Mouse (Mus musculus): ENCODE results near the gene Hsph1. TPM values are rescaled to one million over a fixed set of nuclear protein-coding genes. Genes with fewer than 3 reads are reported as not detected.

The Hsph1 gene
- 144 TPM in 2 replicates for polyA plus RNA-seq (2014; fragmentation: Nextera tagmentation; extraction: Ambion mirVana)

GRCm38 (mm10) chr5:149636075-149636920 is at the start of gene Hsph1:
Gene Hsph1, minus strand, starts transcription at chr5:149636376.
- Histone ChIP-seq H3K9me3 (ENCODE audit: control insufficient read depth, low read length) (no peaks in the 10 kb centered on the region), H3K4me1 (replicated peaks; ENCODE audit: control insufficient read depth, insufficient read depth, low read length) (peaks cover 7% of the 10 kb centered on the region; the same call in 1 of the 2 replicates), H3K27ac (ENCODE audit: low read depth, low read length) (peak within 1 kb of the TSS; percentile 78), H3K4me3 (ENCODE audit: low read depth, low read length) (peak within 1 kb of the TSS; percentile 71), H3K36me3 (ENCODE audit: control insufficient read depth, insufficient read depth, low read length) (no peaks in the 10 kb centered on the region; the same call in none of the 2 replicates), H3K27me3 (ENCODE audit: control insufficient read depth, insufficient read depth, low read length) (no peaks in the 10 kb centered on the region), H3K9ac (ENCODE audit: low read length) (peak within 1 kb of the TSS; percentile 80), H3K4me2 (ENCODE audit: low read depth, low read length, severe bottlenecking) (peak within 1 kb of the TSS; percentile 84)
- WGBS, result under 1% methylated on average over 60 of the region's 60 CpGs
- DNase-seq (ENCODE audit: low spot score), result peak; percentile 99
- ATAC-seq (replicated peaks; ENCODE audit: low FRiP score), result peak; percentile 99

- Histone ChIP-seq H3K27ac (ENCODE audit: low read depth, low read length) (no peak overlapping the region), H3K27me3 (ENCODE audit: control insufficient read depth, insufficient read depth, low read length) (no peaks in the 10 kb centered on the region), H3K9me3 (ENCODE audit: control insufficient read depth, low read length) (no peaks in the 10 kb centered on the region), H3K4me1 (replicated peaks; ENCODE audit: control insufficient read depth, insufficient read depth, low read length) (no peaks in the 10 kb centered on the region), H3K9ac (ENCODE audit: low read length) (no peak overlapping the region), H3K4me3 (ENCODE audit: low read depth, low read length) (no peak overlapping the region), H3K36me3 (ENCODE audit: control insufficient read depth, insufficient read depth, low read length) (no peaks in the 10 kb centered on the region), H3K4me2 (ENCODE audit: low read depth, low read length, severe bottlenecking) (no peak overlapping the region)
- ATAC-seq (replicated peaks; ENCODE audit: low FRiP score) (no peak), DNase-seq (ENCODE audit: low spot score) (no peak)
- 80% methylated on average over 5 of the region's 5 CpGs for WGBS
Observed at GRCm38 (mm10) chr5:149680946-149681345, 44.8 kb upstream of the Hsph1 start.

GRCm38 (mm10) chr5:149679886-149680285 is 43.7 kb upstream of the Hsph1 start:
- no peaks in the 10 kb centered on the region for H3K36me3 ChIP-seq (ENCODE audit: control insufficient read depth, insufficient read depth, low read length)
- H3K4me1 ChIP-seq (replicated peaks; ENCODE audit: control insufficient read depth, insufficient read depth, low read length), result no peaks in the 10 kb centered on the region
- 72% methylated on average over 7 of the region's 7 CpGs for WGBS
- no peak for ATAC-seq (replicated peaks; ENCODE audit: low FRiP score)
- H3K4me2 ChIP-seq (ENCODE audit: low read depth, low read length, severe bottlenecking), result no peak overlapping the region
- no peak overlapping the region for H3K4me3 ChIP-seq (ENCODE audit: low read depth, low read length)
- no peaks in the 10 kb centered on the region for H3K27me3 ChIP-seq (ENCODE audit: control insufficient read depth, insufficient read depth, low read length)
- H3K9ac ChIP-seq (ENCODE audit: low read length), result no peak overlapping the region
- H3K27ac ChIP-seq (ENCODE audit: low read depth, low read length), result no peak overlapping the region
- H3K9me3 ChIP-seq (ENCODE audit: control insufficient read depth, low read length), result no peaks in the 10 kb centered on the region
- no peak for DNase-seq (ENCODE audit: low spot score)

- H3K27me3 ChIP-seq (ENCODE audit: control insufficient read depth, insufficient read depth, low read length), result no peaks in the 10 kb centered on the region
- no peaks in the 10 kb centered on the region for H3K4me1 ChIP-seq (replicated peaks; ENCODE audit: control insufficient read depth, insufficient read depth, low read length)
- 9% methylated on average over 12 of the region's 12 CpGs for WGBS
- ATAC-seq (replicated peaks; ENCODE audit: low FRiP score), result peak; percentile 11; the same call in 1 of the 2 replicates
- H3K27ac ChIP-seq (ENCODE audit: low read depth, low read length), result no peak overlapping the region
- peak overlapping the region; percentile 77 for H3K4me3 ChIP-seq (ENCODE audit: low read depth, low read length)
- DNase-seq (ENCODE audit: low spot score), result peak; percentile 62
- H3K9ac ChIP-seq (ENCODE audit: low read length), result peak overlapping the region; percentile 89
- peak overlapping the region; percentile 92 for H3K4me2 ChIP-seq (ENCODE audit: low read depth, low read length, severe bottlenecking)
- no peaks in the 10 kb centered on the region for H3K36me3 ChIP-seq (ENCODE audit: control insufficient read depth, insufficient read depth, low read length)
- no peaks in the 10 kb centered on the region for H3K9me3 ChIP-seq (ENCODE audit: control insufficient read depth, low read length)
Observed at GRCm38 (mm10) chr5:149679362-149679761, 43.2 kb upstream of the Hsph1 start.

- Histone ChIP-seq H3K4me2 (ENCODE audit: low read depth, low read length, severe bottlenecking) (peak overlapping the region; percentile 92), H3K4me3 (ENCODE audit: low read depth, low read length) (peak overlapping the region; percentile 77), H3K9ac (ENCODE audit: low read length) (peak overlapping the region; percentile 89), H3K27ac (ENCODE audit: low read depth, low read length) (no peak overlapping the region), H3K4me1 (replicated peaks; ENCODE audit: control insufficient read depth, insufficient read depth, low read length) (no peaks in the 10 kb centered on the region), H3K27me3 (ENCODE audit: control insufficient read depth, insufficient read depth, low read length) (no peaks in the 10 kb centered on the region), H3K36me3 (ENCODE audit: control insufficient read depth, insufficient read depth, low read length) (no peaks in the 10 kb centered on the region), H3K9me3 (ENCODE audit: control insufficient read depth, low read length) (no peaks in the 10 kb centered on the region)
- DNase-seq (ENCODE audit: low spot score) (no peak), ATAC-seq (replicated peaks; ENCODE audit: low FRiP score) (peak; percentile 60)
- WGBS, result 2% methylated on average over 15 of the region's 15 CpGs
Observed at GRCm38 (mm10) chr5:149678990-149679348, 42.8 kb upstream of the Hsph1 start.

GRCm38 (mm10) chr5:149678100-149678989 is 42.2 kb upstream of the Hsph1 start, which contains the start of gene B3glct:
Gene B3glct, plus strand, starts transcription at chr5:149678230.
- ATAC-seq (replicated peaks; ENCODE audit: low FRiP score) (peak; percentile 94), DNase-seq (ENCODE audit: low spot score) (peak; percentile 93)
- Histone ChIP-seq H3K4me3 (ENCODE audit: low read depth, low read length) (peak within 1 kb of the TSS; percentile 77), H3K27ac (ENCODE audit: low read depth, low read length) (0 out of 2 replicates have a peak within 1 kb of the TSS, but pooled peaks have one; percentile 46), H3K36me3 (ENCODE audit: control insufficient read depth, insufficient read depth, low read length) (no peaks in the 10 kb centered on the region), H3K9ac (ENCODE audit: low read length) (peak within 1 kb of the TSS; percentile 89), H3K4me1 (replicated peaks; ENCODE audit: control insufficient read depth, insufficient read depth, low read length) (no peaks in the 10 kb centered on the region), H3K9me3 (ENCODE audit: control insufficient read depth, low read length) (no peaks in the 10 kb centered on the region), H3K4me2 (ENCODE audit: low read depth, low read length, severe bottlenecking) (peak within 1 kb of the TSS; percentile 92), H3K27me3 (ENCODE audit: control insufficient read depth, insufficient read depth, low read length) (no peaks in the 10 kb centered on the region)
- WGBS, result under 1% methylated on average over 90 of the region's 106 CpGs

GRCm38 (mm10) chr5:149677196-149677595 is 41.0 kb upstream of the Hsph1 start:
- no peaks in the 10 kb centered on the region for H3K27me3 ChIP-seq (ENCODE audit: control insufficient read depth, insufficient read depth, low read length)
- H3K36me3 ChIP-seq (ENCODE audit: control insufficient read depth, insufficient read depth, low read length), result no peaks in the 10 kb centered on the region
- no peak overlapping the region for H3K4me3 ChIP-seq (ENCODE audit: low read depth, low read length)
- no peak overlapping the region for H3K4me2 ChIP-seq (ENCODE audit: low read depth, low read length, severe bottlenecking)
- DNase-seq (ENCODE audit: low spot score) (no peak), ATAC-seq (replicated peaks; ENCODE audit: low FRiP score) (no peak)
- H3K4me1 ChIP-seq (replicated peaks; ENCODE audit: control insufficient read depth, insufficient read depth, low read length), result no peaks in the 10 kb centered on the region
- WGBS, result 96% methylated on average over 3 of the region's 3 CpGs
- no peak overlapping the region for H3K27ac ChIP-seq (ENCODE audit: low read depth, low read length)
- H3K9me3 ChIP-seq (ENCODE audit: control insufficient read depth, low read length), result no peaks in the 10 kb centered on the region
- H3K9ac ChIP-seq (ENCODE audit: low read length), result no peak overlapping the region

GRCm38 (mm10) chr5:149663417-149663816 is 27.2 kb upstream of the Hsph1 start:
- no peak overlapping the region for H3K4me2 ChIP-seq (ENCODE audit: low read depth, low read length, severe bottlenecking)

More at GRCm38 (mm10) chr5:149663417-149663816, 27.2 kb upstream of the Hsph1 start:
- Histone ChIP-seq H3K4me1 (replicated peaks; ENCODE audit: control insufficient read depth, insufficient read depth, low read length) (no peaks in the 10 kb centered on the region), H3K9ac (ENCODE audit: low read length) (no peak overlapping the region), H3K4me3 (ENCODE audit: low read depth, low read length) (no peak overlapping the region), H3K27ac (ENCODE audit: low read depth, low read length) (no peak overlapping the region), H3K36me3 (ENCODE audit: control insufficient read depth, insufficient read depth, low read length) (no peaks in the 10 kb centered on the region), H3K9me3 (ENCODE audit: control insufficient read depth, low read length) (no peaks in the 10 kb centered on the region; the same call in 1 of the 2 replicates), H3K27me3 (ENCODE audit: control insufficient read depth, insufficient read depth, low read length) (no peaks in the 10 kb centered on the region)
- no peak for DNase-seq (ENCODE audit: low spot score)
- ATAC-seq (replicated peaks; ENCODE audit: low FRiP score), result no peak
- WGBS, result 85% methylated on average over 5 of the region's 5 CpGs

Data from forebrain, embryonic 11.5 days (tissue).